Mouse (Mus musculus) CD4-positive, CD25-positive, alpha-beta regulatory T cell, adult 4 months (primary cell): ENCODE results near the gene Wwox. TPM values are rescaled to one million over a fixed set of nuclear protein-coding genes. Genes with fewer than 3 reads are reported as not detected.

Source experiments
- ATAC-seq: one replicate; pipeline ENCODE4 v1.8.0; 2017
- polyA plus RNA-seq, 2 experiments: library from polyadenylated mRNA; unstranded; fragments of 100-300 nt; shearing (Covaris generic); gene quantifications; one replicate each; pipeline ENCODE4 v1.2.1; 2017

The Wwox gene
- polyA plus RNA-seq, 2 experiments from 2014 or later: 13.6 to 20.6 TPM

GRCm38 (mm10) chr8:114541132-114541531, 101.7 kb downstream of the Wwox start:
- ATAC-seq: no peak

- no peak for ATAC-seq
These were observed 108.9 kb downstream of the Wwox start for GRCm38 (mm10) chr8:114548360-114548759.

GRCm38 (mm10) chr8:114548837-114549236, 109.4 kb downstream of the Wwox start:
- no peak for ATAC-seq

GRCm38 (mm10) chr8:114550029-114550428, 110.6 kb downstream of the Wwox start:
- no peak for ATAC-seq

GRCm38 (mm10) chr8:114552606-114553005, 113.2 kb downstream of the Wwox start:
- ATAC-seq: no peak

GRCm38 (mm10) chr8:114554966-114555365, 115.5 kb downstream of the Wwox start:
- no peak for ATAC-seq

- ATAC-seq: no peak
These were observed 116.2 kb downstream of the Wwox start for GRCm38 (mm10) chr8:114555491-114556202.

- no peak for ATAC-seq
These were observed 121.7 kb downstream of the Wwox start for GRCm38 (mm10) chr8:114561191-114561590.

GRCm38 (mm10) chr8:114562486-114562885, 123.0 kb downstream of the Wwox start:
- ATAC-seq: no peak

GRCm38 (mm10) chr8:114563361-114563760, 123.9 kb downstream of the Wwox start:
- no peak for ATAC-seq

GRCm38 (mm10) chr8:114564036-114564435, 124.6 kb downstream of the Wwox start:
- ATAC-seq: no peak

GRCm38 (mm10) chr8:114568531-114569166, 129.2 kb downstream of the Wwox start:
- no peak for ATAC-seq

GRCm38 (mm10) chr8:114573014-114573746, 133.7 kb downstream of the Wwox start:
- ATAC-seq: no peak

GRCm38 (mm10) chr8:114573747-114574093, 134.3 kb downstream of the Wwox start:
- ATAC-seq: no peak

- no peak for ATAC-seq
These were observed 139.8 kb downstream of the Wwox start for GRCm38 (mm10) chr8:114579292-114579691.

GRCm38 (mm10) chr8:114580684-114581083, 141.2 kb downstream of the Wwox start:
- no peak for ATAC-seq

- ATAC-seq: no peak
These were observed 150.9 kb downstream of the Wwox start for GRCm38 (mm10) chr8:114590336-114590867.

GRCm38 (mm10) chr8:114591296-114592280, 152.1 kb downstream of the Wwox start:
- no peak for ATAC-seq

GRCm38 (mm10) chr8:114593424-114594157, 154.1 kb downstream of the Wwox start:
- no peak for ATAC-seq

GRCm38 (mm10) chr8:114594811-114595210, 155.4 kb downstream of the Wwox start:
- ATAC-seq: no peak

- no peak for ATAC-seq
These were observed 160.1 kb downstream of the Wwox start for GRCm38 (mm10) chr8:114599555-114599954.
